Comparison of ENCODE assay signal across 21 mouse cellular contexts in the genomic region with DNA sequence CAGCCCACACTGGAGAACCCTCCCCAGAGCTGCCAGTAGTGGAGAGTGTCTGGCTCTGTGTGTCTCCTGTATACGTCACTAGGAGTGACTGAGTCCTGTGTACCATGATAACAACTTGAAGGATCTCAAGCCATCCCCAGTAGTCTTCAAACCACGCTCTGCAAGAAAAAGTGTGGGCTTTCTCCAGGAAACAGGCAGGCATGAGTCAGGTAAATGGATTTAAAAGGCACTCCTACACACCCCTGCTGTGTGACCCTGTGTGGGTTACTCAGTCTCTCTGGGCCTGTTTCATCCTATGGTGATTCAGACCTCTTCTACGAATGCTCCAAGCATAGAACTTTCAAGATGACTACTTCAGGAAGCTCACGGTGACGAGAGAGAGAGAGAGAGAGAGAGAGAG.
DNase-seq lines count a peak whose midpoint lies in the region; ATAC-seq lines count a peak whose summit lies in the region.
"Had no signal": no experiment of that assay in that cellular context is flagged by ENCODE, and none has a peak within 500 bp of the region (broad histone marks: within the 10 kb centered on the region; RNA-seq: fewer than 3 reads in every experiment).

No protein-coding gene starts in this region.

- H3K4me3 ChIP-seq in forebrain, embryonic 10.5 days, result no peak overlapping the region
- H3K4me3 ChIP-seq in forebrain, embryonic 15.5 days, result no peak overlapping the region
- H3K4me3 ChIP-seq: embryonic facial prominence, embryonic 13.5 days; forebrain, embryonic 13.5 days; gastrocnemius, adult 2 months; hindbrain, embryonic 13.5 days had no signal

- no peak for ATAC-seq in forebrain, embryonic 15.5 days (replicated peaks)
- ATAC-seq: forebrain, embryonic 13.5 days; hindbrain, postnatal 0 days; intestine, embryonic 16.5 days had no signal

- 91% methylated on average over 5 of the region's 5 CpGs for WGBS in forebrain, embryonic 10.5 days
- WGBS in forebrain, embryonic 15.5 days, result 89% methylated on average over 5 of the region's 5 CpGs

- peaks cover 31% of the 10 kb centered on the region for H3K4me1 ChIP-seq in forebrain, embryonic 10.5 days
- H3K4me1 ChIP-seq in forebrain, embryonic 15.5 days, result peaks cover 20% of the 10 kb centered on the region

- 0 out of 2 replicates have a peak overlapping the region, but pooled peaks have one; percentile 17 for H3K27ac ChIP-seq in forebrain, embryonic 10.5 days
- no peak overlapping the region for H3K27ac ChIP-seq in forebrain, embryonic 15.5 days (replicated peaks)
- H3K27ac ChIP-seq: forebrain, embryonic 13.5 days; gastrocnemius, adult 2 months; hindbrain, embryonic 13.5 days; hindbrain, postnatal 0 days had no signal

- peaks cover 19% of the 10 kb centered on the region for H3K27me3 ChIP-seq in forebrain, embryonic 10.5 days (ENCODE audit: poor library complexity, severe bottlenecking)
- no peaks in the 10 kb centered on the region for H3K27me3 ChIP-seq in forebrain, embryonic 15.5 days
- H3K27me3 ChIP-seq: embryonic facial prominence, embryonic 13.5 days; forebrain, embryonic 13.5 days had no signal

- H3K36me3 ChIP-seq in forebrain, embryonic 10.5 days (replicated peaks), result no peaks in the 10 kb centered on the region
- H3K36me3 ChIP-seq in forebrain, embryonic 15.5 days, result no peaks in the 10 kb centered on the region
- H3K36me3 ChIP-seq: embryonic facial prominence, embryonic 13.5 days; G1E; hindbrain, embryonic 13.5 days had no signal

- H3K9ac ChIP-seq in forebrain, embryonic 15.5 days (replicated peaks), result no peak overlapping the region
- H3K9ac ChIP-seq: embryonic facial prominence, embryonic 13.5 days; forebrain, embryonic 13.5 days; hindbrain, embryonic 13.5 days had no signal

- no peak for DNase-seq in forebrain, embryonic 10.5 days (ENCODE audit: extremely low spot score, low spot score)
- DNase-seq in right cerebral cortex, adult 2 months (ENCODE audit: low spot score in 2 of 2), result peak; percentile 57 to 61
- no peak for DNase-seq in right cerebral cortex, postnatal 10 days (ENCODE audit: low spot score in 2 of 2)
- peak; percentile 78 for DNase-seq in brain, adult 2 months (ENCODE audit: low read depth, low spot score)
- DNase-seq in embryo, embryonic 9.5 days (ENCODE audit: extremely low spot score), result no peak
- DNase-seq in T-cell, adult 2 months (ENCODE audit: low spot score), result no peak
- DNase-seq: adrenal gland, adult 2 months; adrenal gland, postnatal 25 days; cerebellum, adult 8-10 months; cerebellum, postnatal 14 days; embryo, embryonic 11 days; gastrocnemius, adult 2 months; gastrocnemius, postnatal 25 days; heart, postnatal 14 days had no signal

- no peak overlapping the region for H3K4me2 ChIP-seq in forebrain, embryonic 15.5 days (replicated peaks)
- H3K4me2 ChIP-seq: embryonic facial prominence, embryonic 13.5 days; forebrain, embryonic 13.5 days; hindbrain, embryonic 13.5 days had no signal

- no peaks in the 10 kb centered on the region for H3K9me3 ChIP-seq in forebrain, embryonic 10.5 days
- H3K9me3 ChIP-seq in forebrain, embryonic 15.5 days, result no peaks in the 10 kb centered on the region
- H3K9me3 ChIP-seq: embryonic facial prominence, embryonic 13.5 days; forebrain, embryonic 13.5 days; hindbrain, embryonic 13.5 days had no signal

Comparison
In these comparisons a context has a peak if more than half of its experiments do, and no peak if none do; other contexts are left out.
1. DNase-seq: peak in right cerebral cortex, adult 2 months (2 of 2) and brain, adult 2 months (single experiment); none in forebrain, embryonic 10.5 days (single experiment), right cerebral cortex, postnatal 10 days (0 of 2), embryo, embryonic 9.5 days (single experiment) and T-cell, adult 2 months (single experiment).